Mouse (Mus musculus) right cerebral cortex, postnatal 4 days (tissue): Measurements from ENCODE around the gene Ap1b1.
"Not testable (repeated sequence)": the region's sequence is repeated elsewhere in the genome, so short reads cannot be mapped to it uniquely, and the experiment has no call there.

Experiments used
- DNase-seq: peaks from one replicate; pipeline ENCODE4 v3.0.0-alpha.2; 2022

The Ap1b1 gene

GRCm38 (mm10) chr11:5062860-5063505 lies 76.4 kb downstream of the Ap1b1 start:
- DNase-seq = no peak

DNA sequence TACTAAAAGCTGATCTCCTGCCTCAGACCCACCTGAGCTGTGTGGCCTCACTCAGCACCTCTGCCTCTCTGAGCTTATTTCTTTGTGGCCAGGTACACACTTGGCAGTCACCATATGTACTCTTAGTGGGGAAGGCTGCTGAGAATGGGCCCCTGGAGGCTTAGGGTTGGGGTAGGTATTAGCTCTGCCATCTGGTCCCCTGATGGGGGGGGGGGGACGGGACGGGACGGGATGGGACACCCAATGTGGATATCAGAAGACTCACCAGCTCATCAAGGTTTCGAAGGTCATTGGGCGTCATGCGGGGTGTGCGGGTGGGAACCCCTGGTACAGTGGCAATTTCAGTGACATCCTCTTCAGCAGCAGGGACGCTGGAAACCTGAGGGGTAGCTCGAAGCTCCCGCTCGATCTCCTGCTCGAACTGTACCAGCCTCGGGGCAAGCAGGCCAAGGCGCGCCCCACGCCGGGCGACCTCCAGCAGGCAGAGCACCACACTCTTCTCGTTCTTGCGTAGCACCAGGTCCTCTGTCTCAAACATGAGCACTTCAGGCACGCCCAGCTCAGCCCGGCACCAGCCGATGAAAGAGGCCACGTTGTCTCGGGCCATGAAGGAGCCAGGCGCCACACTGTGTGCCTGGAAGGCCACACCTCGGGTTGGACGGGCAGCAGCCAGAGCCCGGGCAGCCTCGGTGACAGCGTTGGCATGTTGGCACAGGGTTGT lies 77.1 kb downstream of the Ap1b1 start:
- no peak for DNase-seq

DNA sequence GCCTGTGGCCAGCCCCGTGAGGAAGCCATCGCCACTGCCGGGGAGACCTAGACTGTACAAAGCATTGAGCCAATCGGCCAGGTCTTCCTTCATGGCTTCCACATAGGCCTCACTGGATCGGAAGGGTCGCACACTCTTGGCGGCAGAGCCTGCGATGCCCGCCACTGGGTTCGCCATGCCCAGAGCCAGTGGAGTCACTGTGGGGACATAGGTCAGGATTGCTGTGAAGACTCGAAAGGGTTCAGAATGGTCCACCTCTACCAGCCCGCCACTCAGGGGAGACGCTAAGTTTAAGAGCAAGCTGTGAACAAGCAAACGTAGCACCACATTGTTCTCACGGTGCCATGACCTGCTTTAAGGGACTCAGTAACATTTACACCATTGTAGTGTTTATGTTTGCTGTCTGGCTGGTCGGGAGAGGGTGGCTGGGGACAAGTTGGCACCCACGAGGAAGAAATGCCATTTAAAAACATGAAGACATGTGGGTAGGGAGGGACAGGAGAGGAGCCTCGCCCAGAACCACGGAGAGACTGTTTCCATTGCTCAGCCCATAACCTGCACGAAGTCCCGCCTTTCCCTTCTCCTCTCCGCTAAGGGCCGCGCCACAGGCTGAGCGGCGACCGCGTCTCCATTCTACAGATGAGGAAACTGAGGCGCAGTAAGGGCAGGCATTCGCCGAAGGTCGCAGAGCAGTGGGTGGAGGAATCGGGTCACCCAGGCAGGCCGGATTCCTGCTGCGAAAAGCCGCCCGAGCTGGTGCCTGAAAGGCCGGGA lies 77.8 kb downstream of the Ap1b1 start:
- no peak for DNase-seq

DNA sequence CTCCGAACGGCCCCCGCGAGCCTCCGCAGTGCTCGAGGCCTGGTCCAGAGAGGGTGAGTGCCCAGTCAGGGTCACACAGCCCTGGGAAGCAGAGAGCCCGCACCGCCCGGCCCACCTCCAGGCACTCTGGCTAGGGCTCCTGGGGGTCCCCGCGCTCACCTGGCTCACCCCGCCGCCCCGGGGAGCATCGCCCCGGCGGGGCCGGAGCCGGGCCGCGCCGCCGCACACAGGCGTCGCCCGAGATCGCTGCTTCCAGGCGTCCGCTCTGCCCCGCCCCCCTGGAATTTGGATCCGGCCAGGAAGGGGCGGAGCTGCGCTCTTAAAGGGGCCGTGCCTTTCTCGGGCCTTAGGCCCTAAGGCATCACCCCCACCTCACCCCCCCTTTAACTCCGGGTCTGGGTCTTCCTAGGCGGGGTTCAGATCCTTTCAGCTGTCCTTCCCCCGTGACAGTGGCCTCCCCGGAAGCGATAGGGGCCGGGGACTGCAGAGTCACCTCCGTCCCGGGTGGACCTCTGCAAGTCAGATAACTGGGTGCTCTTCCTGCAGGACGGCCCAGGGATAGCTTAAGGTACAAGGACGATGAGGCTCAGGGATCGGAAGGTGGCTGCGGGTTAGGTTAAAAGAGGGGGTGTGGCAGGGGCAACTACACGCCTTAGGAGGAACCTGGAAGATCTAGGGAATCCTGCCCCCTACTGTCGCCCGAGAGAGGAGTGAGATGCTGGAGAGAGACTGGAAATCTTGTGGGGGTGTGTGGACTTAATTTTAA lies 78.6 kb downstream of the Ap1b1 start, which contains the start of gene Gas2l1:
Gas2l1 (minus strand) TSS at position 272 of the 766 bp plus-strand sequence.
- peak; percentile 86 for DNase-seq

- no peak for DNase-seq
These were observed 80.4 kb downstream of the Ap1b1 start for GRCm38 (mm10) chr11:5067063-5067462.

GRCm38 (mm10) chr11:5068126-5068971 lies 81.7 kb downstream of the Ap1b1 start:
- no peak for DNase-seq

DNA sequence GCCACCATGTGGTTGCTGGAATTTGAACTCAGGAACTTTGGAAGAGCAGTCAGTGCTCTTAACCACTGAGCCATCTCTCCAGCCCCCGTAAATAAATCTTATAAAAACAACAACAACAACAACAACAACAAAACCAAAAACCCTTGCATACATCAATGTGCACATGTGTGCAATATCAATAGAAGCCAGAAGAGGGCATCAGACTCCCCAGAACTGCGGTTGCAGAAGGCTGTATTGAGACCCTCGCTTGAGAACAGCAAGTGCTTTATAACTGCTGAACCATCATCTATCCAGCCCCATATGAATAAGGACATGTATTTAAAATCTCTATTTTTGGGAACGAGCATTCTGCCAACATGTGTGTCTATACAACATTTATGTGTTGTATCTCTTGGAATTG lies 88.3 kb downstream of the Ap1b1 start:
- no peak for DNase-seq

DNA sequence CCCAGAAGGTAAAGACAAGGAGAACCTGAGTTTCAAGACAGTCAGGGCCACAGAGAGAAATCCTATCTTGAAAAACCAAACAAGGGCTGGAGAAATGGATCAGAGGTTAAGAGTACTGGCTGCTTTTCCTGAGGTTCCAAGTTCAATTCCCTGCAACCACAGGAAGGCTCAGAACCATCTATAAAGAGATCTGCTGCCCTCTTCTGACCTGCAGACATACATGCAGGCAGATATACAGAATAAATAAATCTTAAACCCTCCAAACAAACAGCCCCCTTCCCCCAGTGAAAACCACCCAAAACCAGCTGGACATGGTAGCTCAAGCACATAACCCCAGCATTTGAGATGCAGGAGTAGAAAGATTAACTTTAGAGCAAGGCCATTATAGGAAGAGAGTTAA lies 89.1 kb downstream of the Ap1b1 start:
- DNase-seq = no peak

GRCm38 (mm10) chr11:5076843-5077242 lies 90.2 kb downstream of the Ap1b1 start:
- not testable (repeated sequence) for DNase-seq

DNA sequence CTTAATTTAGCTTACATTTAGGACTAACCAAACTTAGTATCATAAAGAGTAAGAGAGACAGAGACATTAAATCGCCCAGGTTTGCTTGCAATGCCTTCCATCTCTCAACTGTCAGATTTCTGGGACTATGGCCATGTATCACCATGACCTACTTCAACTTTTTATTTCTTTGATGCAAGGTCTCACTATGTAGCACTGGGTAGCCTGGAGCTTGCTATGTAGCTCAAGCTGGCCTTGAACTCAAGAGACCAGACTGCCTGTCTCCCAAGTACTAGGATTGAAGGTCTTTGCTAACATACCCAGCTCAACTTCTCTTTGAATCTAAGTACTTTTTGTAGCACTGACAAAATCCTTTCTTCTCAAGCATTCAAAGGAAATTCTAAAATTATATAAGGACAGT lies 102.5 kb downstream of the Ap1b1 start:
- DNase-seq = no peak

DNA sequence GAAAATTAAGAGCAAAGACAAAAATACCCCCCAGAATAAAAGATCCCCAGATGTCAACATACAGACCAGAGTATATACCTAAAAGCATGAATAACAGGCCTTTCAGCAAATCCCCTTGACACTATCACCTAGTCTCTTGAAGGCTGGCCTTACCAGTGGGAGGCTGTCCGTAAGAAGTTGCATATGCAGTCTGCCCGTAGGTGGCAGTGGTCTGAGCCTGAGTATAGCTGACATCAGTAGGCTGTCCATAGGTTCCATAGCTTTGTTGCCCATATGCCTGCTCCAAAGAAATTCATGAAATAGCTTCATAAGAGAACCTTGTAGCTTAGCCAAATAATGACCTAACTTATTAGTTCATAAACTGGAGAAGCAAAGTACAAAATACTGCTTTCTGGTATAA lies 105.1 kb downstream of the Ap1b1 start:
- DNase-seq = no peak
